Mouse (Mus musculus) Patski (cell line): ENCODE measurements at regions not wholly inside any gene's neighbourhood (a gene's known extent, or its start where the extent isn't known, plus 50 kb on each side); places are given as distances from the start of the nearest gene placed in this dataset.

Source experiments
- ATAC-seq: fragments of 100-300 bp; one replicate; pipeline ENCODE4 v1.8.0; 2021
- CTCF ChIA-PET: fragments of 350-600 bp; sonication (Branson Sonifier 250); formaldehyde crosslinking; loops from one replicate; lab custom pipeline; 2022; ENCODE audit warnings: inconsistent platforms; lab: Charles Lee
- POLR2A ChIA-PET: fragments of 350-600 bp; sonication (Branson Sonifier 250); formaldehyde crosslinking; loops from one replicate; lab custom pipeline; 2022; ENCODE audit warnings: antibody characterized with exemption, inconsistent platforms; lab: Charles Lee
- DNase-seq: peaks from one replicate; pipeline ENCODE4 v3.0.0-alpha.2; 2011; ENCODE audit warnings: low read depth, low spot score
- H3K27me3 ChIP-seq: fragments of 371-371 bp; one replicate; pipeline ENCODE4 v1.5.1; 2021
- CTCF ChIP-seq: fragments of 100-300 bp; IDR thresholded peaks from one replicate; pipeline ENCODE4 v1.5.1; 2021
- in situ Hi-C: fragments of 300-500 bp; cut with MboI; formaldehyde crosslinking; loops from 3 replicates; pipeline ENCODE4 v1.11.1; 2018; ENCODE audit warnings: low pct_unique_long_range_greater_than_20kb, mixed read lengths

GRCm38 (mm10) chr8:113383517-113383916, 251.9 kb upstream of the Mon1b start:
- CTCF ChIA-PET, result interaction anchor here (0.9 kb wide), 1 partner anchor 63 kb away, joined by 3 read pairs; no protein-coding TSS in a partner anchor
- DNase-seq (no peak), ATAC-seq (no peak)
- TF ChIP-seq CTCF, result no peak
- in situ Hi-C loops, result no loop called here
- POLR2A ChIA-PET, result no interaction called here
- peaks cover 4% of the 10 kb centered on the region for H3K27me3 ChIP-seq

- DNase-seq, result no peak
- in situ Hi-C loops, result no loop called here
- H3K27me3 ChIP-seq, result peaks cover 1% of the 10 kb centered on the region
- POLR2A ChIA-PET, result no interaction called here
- ATAC-seq, result no peak
- CTCF ChIA-PET, result interaction anchor here (0.9 kb wide), 1 partner anchor 64 kb away, joined by 3 read pairs; no protein-coding TSS in a partner anchor
- no peak for TF ChIP-seq CTCF
Observed at GRCm38 (mm10) chr8:113383974-113384373, 251.4 kb upstream of the Mon1b start.

- ChIA-PET POLR2A (no interaction called here), CTCF (no interaction called here)
- no peak for TF ChIP-seq CTCF
- ATAC-seq, result no peak
- no peaks in the 10 kb centered on the region for H3K27me3 ChIP-seq
- in situ Hi-C loops, result no loop called here
- DNase-seq, result no peak
Observed at GRCm38 (mm10) chr8:113389504-113389903, 245.9 kb upstream of the Mon1b start.

- H3K27me3 ChIP-seq, result no peaks in the 10 kb centered on the region
- ChIA-PET POLR2A (interaction anchor here (0.7 kb wide), 1 partner anchor 977 kb away, joined by 5 read pairs; no protein-coding TSS in a partner anchor), CTCF (interaction anchor here (0.6 kb wide), 1 partner anchor 204 kb away, joined by 3 read pairs; no protein-coding TSS in a partner anchor)
- DNase-seq, result no peak
- ATAC-seq, result no peak
- no peak for TF ChIP-seq CTCF
- in situ Hi-C loops, result no loop called here
Observed at GRCm38 (mm10) chr8:113390038-113390437, 245.3 kb upstream of the Mon1b start.

- in situ Hi-C loops, result no loop called here
- no peak for TF ChIP-seq CTCF
- POLR2A ChIA-PET, result no interaction called here
- DNase-seq (no peak), ATAC-seq (no peak)
- CTCF ChIA-PET, result no interaction called here
- peaks cover 8% of the 10 kb centered on the region for H3K27me3 ChIP-seq
Observed at GRCm38 (mm10) chr8:113394319-113394718, 241.1 kb upstream of the Mon1b start.

- CTCF ChIA-PET, result interaction anchor here (0.6 kb wide), 1 partner anchor 14 kb away, joined by 3 read pairs; no protein-coding TSS in a partner anchor
- peaks cover 21% of the 10 kb centered on the region for H3K27me3 ChIP-seq
- no peak for ATAC-seq
- DNase-seq, result no peak
- in situ Hi-C loops, result no loop called here
- POLR2A ChIA-PET, result no interaction called here
- TF ChIP-seq CTCF, result no peak
Observed at GRCm38 (mm10) chr8:113405158-113405557, 230.2 kb upstream of the Mon1b start.

- ChIA-PET CTCF (interaction anchor here (0.8 kb wide), 1 partner anchor 14 kb away, joined by 3 read pairs; no protein-coding TSS in a partner anchor), POLR2A (no interaction called here)
Observed at GRCm38 (mm10) chr8:113419352-113419751, 216.0 kb upstream of the Mon1b start.

GRCm38 (mm10) chr8:113422651-113423050, 212.7 kb upstream of the Mon1b start:
- TF ChIP-seq CTCF, result no peak
- ATAC-seq (no peak), DNase-seq (no peak)
- H3K27me3 ChIP-seq, result peaks cover 7% of the 10 kb centered on the region
- CTCF ChIA-PET, result no interaction called here
- POLR2A ChIA-PET, result no interaction called here
- in situ Hi-C loops, result no loop called here

More at GRCm38 (mm10) chr8:113419352-113419751, 216.0 kb upstream of the Mon1b start:
- no peak for TF ChIP-seq CTCF
- in situ Hi-C loops, result no loop called here
- DNase-seq (no peak), ATAC-seq (no peak)
- H3K27me3 ChIP-seq, result peaks cover 16% of the 10 kb centered on the region

- CTCF ChIA-PET, result no interaction called here
Observed at GRCm38 (mm10) chr8:113439088-113439487, 196.3 kb upstream of the Mon1b start.

GRCm38 (mm10) chr8:113454022-113454421, 181.4 kb upstream of the Mon1b start:
- no peak for TF ChIP-seq CTCF
- ChIA-PET POLR2A (no interaction called here), CTCF (no interaction called here)
- DNase-seq (no peak), ATAC-seq (no peak)
- H3K27me3 ChIP-seq, result peaks cover 5% of the 10 kb centered on the region
- in situ Hi-C loops, result no loop called here

More at GRCm38 (mm10) chr8:113439088-113439487, 196.3 kb upstream of the Mon1b start:
- TF ChIP-seq CTCF, result no peak
- DNase-seq (no peak), ATAC-seq (no peak)
- in situ Hi-C loops, result no loop called here
- H3K27me3 ChIP-seq, result peaks cover 13% of the 10 kb centered on the region
- POLR2A ChIA-PET, result no interaction called here

GRCm38 (mm10) chr8:113464625-113465024, 170.8 kb upstream of the Mon1b start:
- ChIA-PET POLR2A (no interaction called here), CTCF (no interaction called here)
- in situ Hi-C loops, result no loop called here
- H3K27me3 ChIP-seq, result peaks cover 7% of the 10 kb centered on the region
- no peak for TF ChIP-seq CTCF
- ATAC-seq, result no peak
- no peak for DNase-seq
